Mouse (Mus musculus): ENCODE measurements around the gene E130308A19Rik.

E130308A19Rik gene

DNA sequence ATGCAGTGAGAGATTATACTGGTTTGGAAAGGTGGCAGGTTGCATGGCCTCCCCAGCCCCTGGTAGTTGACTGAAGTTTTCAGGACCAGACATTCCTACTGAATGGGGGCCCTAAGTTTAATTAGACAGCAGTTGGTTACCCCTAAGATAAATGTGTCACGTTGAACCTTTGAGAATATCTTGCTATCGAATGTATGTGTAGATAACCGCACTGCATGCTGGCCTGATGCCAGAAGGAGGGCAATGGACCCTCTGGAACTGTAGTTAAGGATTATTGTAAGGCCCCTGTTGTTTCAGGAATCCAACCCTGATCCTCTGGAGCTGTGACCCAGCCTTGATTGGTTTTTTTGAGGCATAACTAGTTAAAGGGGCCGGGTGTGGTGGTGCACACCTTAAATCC, 58.3 kb downstream of the E130308A19Rik start:
- DNase-seq = no peak

DNA sequence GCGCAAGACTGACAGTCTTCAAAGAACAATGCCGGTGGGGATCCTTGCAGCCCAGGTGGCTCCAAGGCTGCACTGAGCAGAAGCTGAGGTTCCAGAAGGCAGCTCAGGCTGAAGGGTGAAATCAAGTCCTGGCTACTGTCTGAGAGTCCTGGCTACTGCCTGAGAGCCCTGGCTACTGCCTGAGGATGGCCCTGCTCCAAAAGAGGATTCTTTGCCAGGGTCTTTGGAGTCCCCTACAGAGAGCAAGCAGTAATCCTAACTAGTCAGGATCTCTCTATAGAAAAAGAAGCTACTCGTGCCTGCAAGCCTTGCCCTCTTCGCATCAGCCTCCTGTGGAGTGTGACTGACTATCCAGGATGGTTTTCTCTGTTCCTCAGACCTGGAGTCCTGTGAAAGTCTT, 60.7 kb downstream of the E130308A19Rik start:
- no peak for DNase-seq

GRCm38 (mm10) chr4:59689055-59689454, 63.0 kb downstream of the E130308A19Rik start:
- DNase-seq = no peak

GRCm38 (mm10) chr4:59690145-59690544, 64.1 kb downstream of the E130308A19Rik start:
- DNase-seq = no peak

DNA sequence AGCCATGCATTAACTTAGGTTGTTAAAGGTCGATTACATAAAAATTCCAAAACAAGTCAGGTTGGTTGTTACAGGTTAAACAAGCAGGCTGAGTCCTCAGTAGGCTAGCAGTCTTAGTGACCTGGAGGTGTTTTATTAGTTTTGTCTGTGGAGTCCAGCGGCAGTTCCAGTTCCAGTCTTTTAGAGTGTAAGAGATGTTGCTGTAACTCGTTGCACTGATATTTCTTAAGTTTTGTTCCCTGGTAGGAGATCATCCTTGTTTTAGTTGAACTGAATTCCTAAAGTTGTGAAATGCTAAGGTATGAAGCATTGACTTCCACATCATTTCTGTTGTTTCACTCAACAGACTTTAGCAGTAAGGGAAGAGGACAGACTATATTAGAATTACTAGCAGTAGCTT, 70.8 kb downstream of the E130308A19Rik start:
- DNase-seq = no peak

DNA sequence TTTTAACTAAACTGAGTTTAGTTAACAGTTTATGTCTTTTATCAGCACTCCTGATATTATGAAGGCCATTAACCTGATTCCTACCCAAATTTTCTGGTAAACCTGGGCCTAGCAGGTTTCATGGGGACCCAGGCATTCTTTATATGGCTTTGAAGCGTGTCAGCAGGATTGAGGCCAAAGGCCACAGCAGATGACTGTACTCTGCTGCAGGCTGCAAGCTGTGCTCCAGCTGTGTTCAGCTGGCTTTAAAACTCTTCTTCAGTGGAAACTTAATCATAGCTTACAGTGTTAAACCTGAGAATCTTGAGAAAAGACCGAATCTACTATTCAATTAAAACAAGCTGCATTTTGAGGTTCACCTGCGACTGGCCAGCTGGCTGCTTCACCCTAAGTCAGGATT, 71.9 kb downstream of the E130308A19Rik start:
- no peak for DNase-seq

GRCm38 (mm10) chr4:59699014-59699792, 73.2 kb downstream of the E130308A19Rik start:
- DNase-seq = no peak

DNA sequence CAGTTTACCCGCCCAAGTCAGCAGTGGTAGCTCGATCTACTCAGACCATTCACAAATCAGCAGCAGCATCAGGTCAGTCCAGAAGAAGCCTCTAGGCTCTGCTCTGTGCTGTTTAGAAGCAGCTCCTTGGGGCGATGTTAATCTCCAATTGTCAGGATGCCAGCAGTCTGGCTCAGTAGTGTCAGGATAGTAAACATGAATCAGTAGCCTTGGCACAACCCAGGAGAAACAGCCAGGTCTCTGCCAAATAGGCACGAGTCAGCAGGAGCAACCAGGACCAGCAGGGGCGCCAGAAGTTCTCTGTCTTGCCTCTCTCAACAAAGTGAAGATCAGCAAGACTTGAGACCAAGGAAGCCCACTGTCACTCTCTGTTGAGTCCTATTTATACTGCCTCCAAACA, 83.3 kb downstream of the E130308A19Rik start:
- peak; percentile 22 to 34 for DNase-seq

GRCm38 (mm10) chr4:59710736-59711389, 84.9 kb downstream of the E130308A19Rik start:
- DNase-seq = no peak

DNA sequence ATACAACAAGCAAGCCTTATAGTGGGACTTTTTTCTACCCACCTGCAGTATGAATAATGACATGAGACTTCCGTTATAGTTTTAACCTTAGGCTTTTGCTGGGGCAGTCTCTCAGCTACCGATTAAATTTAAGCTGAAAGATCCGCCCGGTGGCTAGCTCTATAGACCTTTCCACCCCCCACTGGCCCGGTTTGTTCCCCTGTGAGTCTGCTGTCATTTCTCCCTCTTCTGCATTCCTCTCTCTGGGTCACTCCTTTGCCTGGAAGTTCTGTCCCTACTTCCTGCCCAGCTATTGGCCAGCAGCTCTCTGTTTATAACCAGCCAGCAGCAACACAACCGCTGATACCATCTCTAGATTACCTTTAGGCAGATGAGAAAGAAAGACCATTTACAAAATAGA, 86.4 kb downstream of the E130308A19Rik start:
- DNase-seq = no peak

GRCm38 (mm10) chr4:59712955-59713354, 86.9 kb downstream of the E130308A19Rik start:
- no peak for DNase-seq

DNA sequence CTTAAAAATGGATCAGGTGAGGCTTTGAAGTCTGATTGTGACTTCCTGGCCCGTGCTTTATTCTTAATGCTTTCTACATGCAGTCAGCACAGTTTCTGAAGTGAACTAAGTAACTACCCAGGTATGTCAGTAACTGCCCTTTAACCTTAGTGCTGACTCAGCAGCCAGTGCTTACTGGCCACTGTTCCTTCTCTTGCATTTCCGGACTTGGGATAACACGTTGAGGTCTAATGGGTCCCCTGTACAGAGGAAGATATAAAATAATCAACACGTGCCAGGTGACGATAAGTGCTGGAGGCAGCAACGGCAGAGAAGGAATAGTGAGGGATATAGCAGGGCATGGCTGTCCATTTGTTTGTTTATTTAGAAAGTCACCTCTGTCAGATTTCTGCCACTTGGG, 88.5 kb downstream of the E130308A19Rik start:
- DNase-seq = no peak

- DNase-seq = no peak
Measured at GRCm38 (mm10) chr4:59714926-59715325, 88.9 kb downstream of the E130308A19Rik start.

GRCm38 (mm10) chr4:59715531-59715930, 89.5 kb downstream of the E130308A19Rik start:
- DNase-seq = no peak

DNA sequence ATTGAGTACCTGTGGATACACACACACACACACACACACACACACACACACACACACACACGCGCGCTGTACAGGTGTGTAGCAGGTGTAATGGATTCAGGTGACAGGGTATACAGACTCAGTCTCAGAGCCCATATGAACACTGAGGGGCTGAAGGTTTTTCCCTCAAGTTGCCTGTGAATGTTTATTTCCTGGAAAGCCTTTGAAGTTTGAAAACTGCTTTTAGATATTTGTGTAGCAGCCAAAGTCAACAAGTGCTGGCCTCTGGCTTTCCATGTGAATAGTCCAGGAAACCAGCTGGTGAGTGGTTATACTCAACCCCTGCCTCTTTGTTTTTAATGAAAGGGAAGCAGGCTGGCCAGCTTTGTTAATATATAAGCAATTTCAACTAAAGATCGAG, 91.3 kb downstream of the E130308A19Rik start:
- DNase-seq = no peak

GRCm38 (mm10) chr4:59718542-59718941, 92.5 kb downstream of the E130308A19Rik start:
- no peak for DNase-seq

GRCm38 (mm10) chr4:59719481-59720355, 93.7 kb downstream of the E130308A19Rik start:
- peak; percentile 31 to 32 for DNase-seq

- DNase-seq = no peak
Measured at GRCm38 (mm10) chr4:59721811-59722210, 95.8 kb downstream of the E130308A19Rik start.

DNA sequence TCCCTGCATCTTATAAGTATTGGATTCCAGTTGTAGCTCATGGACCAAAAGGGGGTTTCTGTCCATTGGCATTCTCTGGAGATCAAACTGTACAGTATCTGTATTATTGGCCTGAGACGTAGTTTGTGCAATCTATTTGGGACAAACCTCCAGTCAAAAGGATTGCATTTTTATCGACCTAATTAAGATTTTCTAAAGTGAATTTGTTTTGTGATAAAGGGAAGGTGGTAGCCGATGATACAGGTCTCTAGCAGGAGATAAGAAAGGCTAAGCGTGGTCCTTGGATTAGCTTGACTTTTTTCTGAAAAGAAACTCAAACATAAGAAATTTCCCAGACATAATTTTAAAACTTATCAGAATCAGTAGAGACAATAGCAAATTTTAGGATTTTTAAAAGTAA, 99.6 kb downstream of the E130308A19Rik start:
- DNase-seq = no peak

GRCm38 (mm10) chr4:59726501-59726900, 100.5 kb downstream of the E130308A19Rik start:
- no peak for DNase-seq

- DNase-seq = no peak
Measured at GRCm38 (mm10) chr4:59727187-59727877, 101.3 kb downstream of the E130308A19Rik start.

DNA sequence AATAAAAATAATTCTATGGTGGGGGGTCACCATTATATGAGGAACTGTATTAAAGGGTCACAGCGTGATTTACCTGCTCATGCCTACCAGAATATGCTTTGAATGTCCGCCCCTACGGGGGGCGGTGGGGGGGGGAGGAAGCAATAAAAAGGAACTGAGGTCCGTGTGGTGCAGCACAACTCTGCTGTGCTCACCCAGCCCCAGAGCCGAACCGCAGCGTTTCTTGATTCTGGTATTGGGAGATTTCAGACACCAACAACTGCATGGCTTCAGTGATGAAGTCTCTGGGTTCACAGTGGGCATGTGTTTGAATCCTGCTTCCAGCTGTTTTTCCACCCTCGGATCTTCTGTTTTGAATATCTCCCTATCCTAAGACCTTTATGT, 101.9 kb downstream of the E130308A19Rik start:
- DNase-seq = no peak

GRCm38 (mm10) chr4:59728839-59729238, 102.8 kb downstream of the E130308A19Rik start:
- no peak for DNase-seq

Measured in cerebellum, adult 18-20 months (tissue).